Mouse (Mus musculus) adrenal gland, postnatal 36 days (tissue): ENCODE results near the gene Apoh. TPM values are rescaled to one million over a fixed set of nuclear protein-coding genes. Genes with fewer than 3 reads are reported as not detected.
A peak's percentile ranks its signal among the peaks of the same experiment; 100 is the strongest.

Source experiments
- DNase-seq, 2 experiments: peaks; one replicate each; pipeline ENCODE4 v3.0.0; 2021; ENCODE audit warnings: mixed read lengths in 1 of 2
- long read RNA-seq, 2 experiments: library from polyadenylated mRNA; stranded (forward); transcript quantifications; one replicate each; pipeline ENCODE4 v2.0.0; 2021; ENCODE audit warnings: borderline sequencing depth in 2 of 2
- total RNA-seq, 2 experiments: library from RNA; stranded (reverse); gene quantifications; 2 replicates each; pipeline ENCODE4 v1.2.3; 2021

Gene Apoh
- under 1 TPM in 1 of 2 experiments, not detected in 1; 0.86 TPM for total RNA-seq
- long read RNA-seq, experiment 1 = 0 reads
- long read RNA-seq, experiment 2, partial matches to known transcripts = 0 of 2 reads
- long read RNA-seq, experiment 2, other reads (novel, unspliced or antisense) = 0 of 2 reads

DNA sequence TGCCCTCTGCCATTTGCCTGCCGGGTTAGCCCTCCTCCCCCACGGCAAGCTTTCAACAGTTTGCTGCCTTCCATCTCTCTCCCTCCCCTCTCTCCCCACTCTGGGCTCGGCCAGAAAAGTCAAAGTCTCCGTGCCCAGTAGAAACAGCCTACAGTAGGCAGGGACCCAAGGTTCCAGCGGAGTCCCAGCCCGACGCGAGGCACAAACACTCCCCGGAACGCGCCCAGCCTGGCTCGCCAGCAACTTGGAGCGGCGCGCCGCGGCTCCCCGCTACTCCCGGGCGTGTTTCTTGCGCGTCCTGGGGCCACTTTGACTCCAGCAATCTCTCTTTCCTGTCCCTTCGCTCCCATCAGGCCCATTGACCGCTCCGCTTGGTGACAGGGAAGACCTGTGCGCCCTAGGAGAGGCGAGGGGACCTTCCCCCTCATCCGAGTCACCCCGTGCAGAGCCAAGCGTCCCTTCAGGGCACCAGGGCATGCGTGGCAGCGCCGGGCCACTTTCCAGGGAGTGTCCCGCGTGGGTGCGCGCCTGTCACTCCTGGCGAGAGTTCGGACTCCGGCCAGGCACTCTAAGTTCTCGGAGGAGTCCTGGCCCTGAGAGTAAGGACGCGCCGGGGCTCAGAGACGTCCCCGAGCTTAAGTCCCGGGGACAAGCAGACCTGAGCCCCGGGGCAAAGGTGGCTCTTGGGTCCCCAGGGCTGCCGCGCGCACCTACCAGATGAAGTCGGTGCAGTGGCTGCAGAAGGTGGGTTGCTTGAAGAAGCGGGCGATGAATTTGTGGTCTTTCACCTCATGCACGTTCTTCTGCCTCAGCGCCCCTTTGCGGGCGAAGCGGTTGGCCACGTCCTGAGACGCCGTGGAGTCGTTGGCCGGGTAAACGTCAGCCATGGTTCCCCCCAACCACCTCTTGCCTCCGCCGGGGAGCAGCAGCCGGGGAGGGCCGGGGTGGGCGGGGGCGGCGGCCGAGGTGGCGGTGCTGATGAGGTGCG is at the start of gene Apoh:
TSS of gene Apoh (plus strand) at position 574 of the 988 bp plus-strand sequence.
- DNase-seq = peak; percentile 59 to 63

DNA sequence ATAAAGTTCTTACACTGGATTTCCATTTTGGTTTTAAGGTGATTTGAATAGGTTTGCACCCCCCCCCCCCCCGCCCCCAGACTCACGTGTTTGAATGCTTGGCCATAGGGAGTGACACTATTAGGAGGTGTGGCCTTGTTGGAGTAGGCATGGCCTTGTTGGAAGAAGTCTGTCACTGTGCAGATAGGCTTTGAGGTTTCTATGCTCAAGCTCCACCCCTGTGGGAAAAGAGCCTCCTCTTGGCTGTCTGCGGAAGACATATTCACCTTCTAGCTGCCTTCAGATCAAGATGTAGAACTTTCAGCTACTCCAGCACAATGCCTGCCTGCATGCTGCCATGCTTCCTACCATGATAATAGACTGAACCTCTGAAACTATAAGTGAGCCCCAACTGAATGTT is 49.3 kb upstream of the Apoh start:
- DNase-seq = no peak

DNA sequence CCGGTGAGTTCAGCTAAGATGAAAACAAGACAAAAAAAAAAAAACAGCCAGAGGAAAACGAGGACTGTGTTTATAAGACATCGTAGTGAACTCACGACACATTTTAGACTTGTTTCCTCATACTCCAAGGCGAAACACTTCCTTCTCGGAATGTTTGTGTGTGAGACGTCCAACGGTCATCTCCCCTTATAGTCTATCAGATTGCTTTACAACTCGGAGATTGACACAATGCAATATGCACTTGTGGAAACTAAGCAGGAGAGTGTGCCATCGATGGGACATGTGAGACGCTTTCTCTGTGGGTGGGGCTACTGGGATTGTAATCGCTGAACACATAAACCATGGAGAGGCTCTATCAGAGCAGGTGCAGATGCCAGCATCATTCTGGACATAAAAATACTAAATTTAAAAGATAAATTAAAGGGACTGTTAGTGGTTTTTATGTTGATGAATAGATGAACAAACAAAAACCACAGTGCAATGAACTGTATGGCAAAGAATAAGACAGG is 48.8 kb upstream of the Apoh start:
- DNase-seq = no peak

DNA sequence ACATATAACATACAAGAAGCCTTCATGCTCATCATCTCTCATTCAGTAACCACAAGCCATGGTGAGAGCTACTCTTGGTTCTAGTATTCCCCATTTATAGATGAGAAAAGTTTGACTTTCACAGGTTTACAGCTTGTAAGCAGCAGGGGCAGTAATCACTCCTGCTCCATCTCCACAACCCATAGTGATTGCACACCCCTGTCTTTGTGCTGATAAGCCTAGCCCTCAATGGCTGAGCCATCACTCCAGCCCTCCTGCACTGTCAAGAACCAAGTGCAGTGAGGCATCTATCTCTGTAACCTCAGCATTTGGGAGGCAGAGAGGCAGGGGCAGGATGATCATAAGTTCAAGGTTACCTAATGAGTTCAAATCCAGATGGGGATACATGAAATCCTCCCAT is 47.8 kb upstream of the Apoh start:
- DNase-seq = no peak

DNA sequence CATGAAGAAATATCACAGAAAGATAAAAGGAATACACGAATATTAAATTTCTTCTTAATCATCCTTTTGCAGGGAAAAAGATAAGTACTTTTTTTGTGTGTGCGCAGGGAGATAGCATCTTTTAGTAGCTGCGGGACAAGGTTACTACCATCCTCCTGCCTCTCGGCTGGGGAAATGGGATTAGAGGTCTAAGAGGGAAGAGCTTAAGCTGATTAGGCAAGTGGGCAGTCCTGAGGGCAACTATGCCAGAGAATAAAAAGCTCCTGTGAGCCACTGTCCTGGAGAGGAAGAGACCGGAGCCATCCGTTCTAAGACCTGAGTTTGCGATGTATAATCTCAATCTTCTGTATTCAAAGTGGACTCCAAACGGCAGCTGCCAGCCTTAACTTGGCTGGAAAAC is 45.2 kb upstream of the Apoh start:
- no peak for DNase-seq

DNA sequence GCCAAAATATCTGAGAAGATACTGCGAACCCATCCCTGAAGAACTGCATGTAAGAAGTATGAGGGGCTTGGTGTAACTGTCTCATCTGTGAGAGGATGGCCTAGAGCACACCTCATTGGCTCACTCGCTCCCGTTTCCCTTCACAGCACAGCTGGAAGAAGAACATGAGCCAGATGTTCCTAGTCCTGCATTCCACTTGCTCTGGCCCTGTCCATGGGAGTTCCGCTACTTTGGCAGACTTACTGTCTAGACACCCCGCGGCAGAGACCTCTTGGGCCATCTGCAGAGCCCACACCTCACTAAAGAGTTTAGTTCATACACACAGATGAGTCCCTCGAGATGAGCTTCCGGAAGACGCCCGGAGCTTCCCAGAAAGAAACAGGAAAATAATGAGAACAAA is 43.2 kb upstream of the Apoh start:
- no peak for DNase-seq

DNA sequence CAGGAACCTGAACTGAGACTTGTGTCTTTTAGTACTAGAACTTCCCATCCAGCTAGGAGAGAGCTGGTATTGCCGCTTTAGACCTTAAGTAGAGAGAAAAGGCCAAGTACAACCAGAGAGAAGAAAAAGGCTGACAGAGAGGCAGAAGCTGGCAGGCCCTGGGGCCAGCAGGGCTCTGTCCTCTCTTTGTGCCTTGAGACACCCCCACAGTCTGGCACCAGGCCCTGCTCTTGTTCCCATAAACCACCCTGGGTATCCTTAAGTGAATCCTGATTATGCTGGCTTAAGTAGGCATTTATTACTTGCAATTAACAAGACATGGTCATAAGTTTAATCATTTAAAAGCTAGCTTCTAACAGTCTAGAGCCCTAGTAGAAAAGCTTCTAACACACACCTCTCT is 42.7 kb upstream of the Apoh start:
- DNase-seq = no peak

DNA sequence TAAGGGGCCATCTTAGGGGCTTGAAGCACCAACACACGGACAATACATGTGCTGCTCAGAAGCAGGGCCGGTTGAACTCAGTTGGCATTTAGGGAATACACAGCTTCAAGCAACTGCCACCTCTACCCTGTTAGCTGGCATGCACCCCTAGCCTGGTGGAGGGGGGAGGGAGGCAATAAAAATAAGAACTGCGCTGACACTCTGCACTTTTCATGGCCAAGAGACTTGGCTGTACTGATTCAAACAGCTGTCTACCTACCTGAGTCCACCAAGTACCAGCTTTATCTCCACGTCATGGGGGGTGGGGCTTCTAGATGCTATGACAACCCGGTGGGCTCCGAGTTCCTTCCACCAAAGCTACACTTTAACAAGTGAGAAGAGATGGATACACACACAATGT is 42.1 kb upstream of the Apoh start:
- DNase-seq = no peak

DNA sequence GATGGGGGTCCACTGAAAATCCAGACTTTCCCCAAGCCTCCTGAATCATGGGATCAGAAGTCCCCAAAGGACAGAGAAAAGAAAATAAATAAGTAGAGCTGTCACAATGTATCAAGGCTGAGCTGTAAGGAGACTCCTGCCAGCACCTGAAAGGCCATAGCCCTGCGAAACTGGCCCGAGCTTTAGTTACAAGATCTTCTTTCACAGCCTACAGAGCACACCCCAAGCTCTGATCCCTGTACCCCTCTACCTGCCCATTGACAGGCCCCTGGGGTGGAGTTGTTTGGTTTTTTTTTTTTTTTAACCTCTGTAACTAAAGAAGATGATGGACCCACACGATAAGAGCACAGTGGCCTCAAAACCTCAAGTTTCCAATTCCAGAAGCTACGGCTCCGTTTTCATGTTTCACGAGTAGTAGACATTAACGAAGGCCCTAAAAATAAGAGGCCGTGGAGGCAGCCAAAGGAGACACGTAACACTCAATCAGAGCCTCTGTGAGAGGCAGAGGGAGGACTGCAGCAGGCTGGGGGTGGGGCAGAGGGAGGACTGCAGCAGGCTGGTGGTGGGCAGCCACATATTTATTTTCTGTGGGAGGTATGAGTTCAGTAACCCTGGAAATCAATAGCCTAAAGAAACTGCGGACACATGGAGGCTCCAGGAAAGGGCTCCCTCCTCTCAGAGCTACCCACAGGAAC is 41.2 kb upstream of the Apoh start:
- DNase-seq = no peak

DNA sequence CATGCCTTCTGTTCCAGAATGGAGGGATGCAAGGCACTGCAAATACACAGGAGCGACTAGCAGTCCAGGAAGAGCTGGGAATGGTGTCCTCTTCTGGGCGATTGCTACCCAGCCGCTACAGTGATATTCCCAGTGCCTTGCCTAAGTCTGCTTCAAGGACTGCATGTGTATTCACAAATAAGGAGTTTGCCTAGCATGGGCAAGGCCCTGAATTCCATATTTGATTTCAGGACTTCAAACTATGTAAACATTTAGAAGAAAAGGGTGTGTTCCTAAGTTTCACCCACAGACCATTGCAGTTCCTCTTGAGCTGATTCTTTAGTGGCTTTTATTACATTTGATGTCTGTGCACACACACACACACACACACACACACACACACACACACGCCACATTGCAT is 39.4 kb upstream of the Apoh start:
- DNase-seq = no peak

DNA sequence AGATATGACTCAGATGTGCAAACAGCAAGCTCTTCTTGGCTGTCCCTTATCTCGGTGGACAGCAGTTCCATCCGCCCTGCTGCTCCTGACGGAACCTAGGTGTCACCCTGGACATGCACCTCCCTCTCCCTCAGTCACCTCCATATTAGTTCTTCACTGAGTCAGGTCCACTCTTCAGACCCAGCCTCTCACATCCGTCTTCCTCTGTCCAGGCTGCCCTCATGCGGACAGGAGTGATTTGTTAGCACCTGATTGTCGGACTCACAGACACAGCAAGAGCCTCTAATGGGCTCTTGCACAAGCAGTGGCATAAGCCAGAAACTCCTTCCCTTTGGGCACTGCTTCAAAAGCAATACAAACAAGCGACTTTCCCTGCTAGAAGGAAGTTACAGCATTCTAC is 35.9 kb upstream of the Apoh start:
- no peak for DNase-seq

DNA sequence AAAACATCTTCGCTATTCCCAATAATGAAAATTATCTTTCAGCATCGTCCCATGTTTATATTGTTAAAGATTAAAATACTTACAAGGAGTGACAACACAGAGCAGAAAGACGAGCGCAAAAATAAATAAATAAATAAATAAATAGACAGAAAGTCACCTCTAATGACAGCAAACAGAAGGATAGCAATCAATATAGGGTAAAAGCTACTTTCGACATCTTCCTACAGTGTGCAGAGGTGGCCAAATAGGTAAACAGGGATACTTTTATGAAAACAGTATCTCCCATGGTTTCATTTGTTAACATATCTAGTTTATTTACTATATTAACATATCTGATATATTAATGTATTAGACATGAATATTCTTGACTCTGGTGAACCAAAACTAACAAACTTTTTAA is 34.9 kb upstream of the Apoh start:
- DNase-seq = no peak

DNA sequence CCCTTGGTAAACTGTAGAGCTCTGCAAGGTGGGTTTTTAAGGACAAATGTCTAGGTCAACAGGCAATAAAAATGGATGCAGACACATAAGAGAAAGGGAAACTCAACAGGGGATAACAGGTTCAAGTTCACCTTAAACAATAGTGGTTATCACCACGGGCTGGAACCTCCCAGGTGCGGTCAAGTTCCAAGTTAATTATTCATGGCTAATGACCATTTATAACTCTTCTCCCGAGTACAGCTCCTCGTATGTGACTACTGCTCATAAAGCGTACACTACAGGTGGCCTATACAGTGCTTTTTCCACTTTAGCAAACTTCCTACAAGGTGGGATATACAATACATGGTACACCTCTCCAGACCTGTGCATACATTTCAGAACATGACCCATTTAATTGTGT is 33.4 kb upstream of the Apoh start:
- no peak for DNase-seq

DNA sequence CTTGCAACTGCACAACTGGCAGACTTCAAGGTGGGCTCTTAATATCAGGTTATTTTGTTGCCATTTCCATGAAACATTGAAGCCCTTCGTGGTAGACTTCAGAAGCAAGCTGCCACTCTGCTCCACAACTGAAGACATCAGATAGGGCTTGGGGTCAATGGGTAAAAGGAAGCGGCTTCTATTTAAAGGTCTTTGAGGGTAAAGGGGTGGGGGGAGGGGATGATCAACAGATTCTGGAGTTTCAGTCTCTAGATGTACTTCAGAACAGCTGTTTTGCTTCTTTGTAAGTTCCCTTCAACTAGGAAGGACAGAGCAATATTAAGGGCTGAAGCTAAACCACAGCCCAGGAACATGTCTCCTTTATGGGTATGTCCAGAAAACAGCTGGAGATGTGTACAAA is 31.2 kb upstream of the Apoh start:
- DNase-seq = no peak

DNA sequence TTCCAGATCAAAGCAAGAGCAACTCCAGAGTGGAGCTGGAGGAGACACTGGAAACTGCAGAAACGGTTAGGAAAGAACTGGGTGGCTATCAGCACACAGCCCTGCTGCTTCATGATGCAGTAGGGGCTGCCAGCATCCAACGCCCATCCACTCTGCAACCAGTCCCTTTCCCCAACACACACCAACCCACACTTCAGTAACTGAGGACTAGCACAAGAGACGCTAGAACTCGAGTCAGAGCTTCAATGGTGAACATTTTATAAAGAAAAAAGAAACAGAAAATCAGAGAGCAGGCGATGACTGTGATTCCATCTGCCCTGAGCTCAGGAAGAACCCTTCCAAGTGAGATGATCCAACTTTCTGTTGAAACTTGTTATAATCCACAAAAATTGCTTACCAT is 30.6 kb upstream of the Apoh start:
- DNase-seq = no peak

DNA sequence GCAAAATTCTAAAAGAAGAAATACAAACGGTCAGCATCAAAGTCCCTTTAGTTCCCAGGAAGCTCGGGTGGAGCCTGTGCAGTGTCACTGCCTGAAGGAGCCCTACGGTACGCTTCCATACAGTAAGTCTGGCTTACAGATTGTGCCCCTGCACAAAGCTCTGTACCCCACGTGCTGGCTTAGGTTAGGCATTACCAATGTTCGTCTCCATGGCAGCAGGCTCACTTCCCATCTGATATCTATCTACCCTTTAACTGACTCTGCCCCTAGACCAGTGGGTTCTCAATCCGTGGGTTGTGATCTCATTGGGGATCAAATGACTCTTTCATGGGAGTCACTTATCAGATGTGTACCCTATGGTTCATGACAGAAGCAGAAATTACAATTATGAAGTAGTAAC is 27.4 kb upstream of the Apoh start:
- DNase-seq = no peak

DNA sequence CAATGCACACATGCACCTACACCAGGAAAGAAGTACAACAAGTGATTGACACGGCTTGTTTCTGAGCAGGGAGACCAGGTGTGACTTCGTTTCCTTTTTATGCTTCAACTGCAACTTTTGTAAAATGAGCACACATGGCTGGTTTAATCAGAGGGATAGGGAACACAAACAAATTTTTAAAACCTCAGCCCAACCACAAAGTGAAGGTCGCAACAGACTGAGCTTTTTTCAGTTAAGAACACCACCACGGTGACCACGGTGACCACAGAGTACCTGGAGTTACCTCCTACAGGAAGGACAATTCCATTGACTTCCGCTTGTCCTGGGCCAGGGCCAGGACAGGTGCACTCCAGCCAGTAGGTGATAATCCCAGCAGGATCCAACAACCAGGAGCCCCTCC is 25.3 kb upstream of the Apoh start:
- DNase-seq = no peak

DNA sequence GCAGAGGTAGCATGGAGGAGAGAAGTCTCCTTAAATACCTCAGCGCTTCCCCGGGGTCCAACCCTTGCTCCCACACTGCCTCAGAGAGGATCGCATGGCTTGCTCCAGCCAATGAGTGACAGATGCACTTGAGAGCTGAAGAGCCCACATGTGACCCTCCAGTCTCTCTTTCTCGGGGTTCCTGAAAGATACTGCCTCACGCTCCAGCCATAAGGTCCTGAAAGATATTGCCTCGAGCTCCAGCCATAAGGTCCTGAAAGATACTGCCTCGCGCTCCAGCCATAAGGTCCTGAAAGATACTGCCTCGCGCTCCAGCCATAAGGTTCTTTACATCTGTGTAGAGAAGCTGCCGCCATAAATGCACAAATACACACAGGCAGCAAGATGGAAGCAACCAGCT is 24.0 kb upstream of the Apoh start:
- DNase-seq = no peak

DNA sequence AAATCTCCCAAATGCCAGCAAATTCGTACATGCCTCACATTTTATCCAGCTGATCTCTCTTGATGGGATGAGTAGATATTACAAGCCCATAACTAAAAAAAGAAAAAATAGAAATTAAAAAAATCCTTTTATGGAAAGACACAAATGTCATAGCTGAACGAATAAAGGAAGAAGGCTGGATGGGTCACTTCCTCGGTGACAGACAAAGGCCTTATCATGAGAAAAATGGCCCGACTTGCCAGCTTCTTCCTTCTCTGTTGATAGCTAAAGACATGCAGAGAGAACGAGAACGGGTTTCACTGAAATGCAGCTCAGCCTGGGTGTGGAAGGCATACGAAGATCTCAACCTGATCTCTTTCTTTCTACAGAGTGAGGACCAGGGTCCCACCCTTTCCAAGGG is 22.6 kb upstream of the Apoh start:
- DNase-seq = no peak

DNA sequence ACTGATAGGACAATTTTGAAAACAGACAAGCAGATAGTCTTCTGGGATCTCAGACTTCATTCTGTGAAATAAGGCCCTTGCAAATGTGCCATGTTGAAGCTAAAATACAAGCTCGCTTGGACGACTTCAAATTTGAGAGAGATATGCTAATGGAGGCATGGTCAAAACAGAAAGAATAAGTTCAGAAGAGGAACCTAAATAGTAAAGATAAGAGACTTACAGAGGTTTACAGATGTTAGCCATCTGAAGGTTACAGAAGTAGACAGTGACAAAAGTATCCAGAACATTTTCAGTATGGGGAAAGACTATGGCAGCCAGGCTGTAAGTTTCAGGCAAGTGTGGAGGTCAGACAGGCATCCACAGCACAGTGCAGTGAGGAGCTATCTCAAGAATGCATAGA is 21.0 kb upstream of the Apoh start:
- DNase-seq = no peak

DNA sequence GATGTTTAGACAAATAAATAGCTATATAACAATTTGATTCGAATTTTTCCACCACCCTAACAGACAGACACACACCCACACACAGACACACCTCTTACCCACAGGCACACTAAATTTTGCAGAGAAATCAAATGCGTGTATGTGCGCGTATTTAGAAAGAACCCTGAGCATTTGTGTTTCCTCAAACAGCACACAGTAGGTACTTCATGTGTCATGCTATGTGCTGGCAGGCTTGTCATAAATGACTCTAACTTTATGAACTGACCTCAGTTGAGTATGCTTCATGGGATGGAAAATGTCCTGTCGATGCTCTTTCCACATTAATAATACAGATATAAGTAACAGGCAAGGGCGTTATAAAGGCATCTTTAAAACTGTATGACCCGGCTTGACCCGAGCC is 17.2 kb upstream of the Apoh start:
- no peak for DNase-seq

DNA sequence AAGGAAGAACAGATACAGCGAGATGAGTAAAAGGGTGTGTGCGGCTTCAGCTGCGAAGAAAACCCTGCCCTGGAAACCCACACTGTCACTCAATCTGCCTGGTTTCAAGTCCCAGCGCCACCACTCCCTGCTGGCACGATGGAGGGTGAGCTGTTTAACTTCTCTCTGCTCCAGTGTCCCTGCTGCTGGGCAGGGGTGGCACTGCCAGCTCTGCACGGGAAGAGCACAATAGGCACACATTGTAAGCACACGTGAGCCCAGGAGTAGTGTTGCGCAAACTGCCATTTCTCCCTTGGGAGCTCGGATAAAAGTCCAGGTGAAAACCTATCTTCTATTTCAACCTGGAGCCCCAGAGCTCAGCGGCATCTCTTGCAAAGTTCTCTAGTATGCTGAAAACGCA is 12.3 kb upstream of the Apoh start:
- DNase-seq = no peak

DNA sequence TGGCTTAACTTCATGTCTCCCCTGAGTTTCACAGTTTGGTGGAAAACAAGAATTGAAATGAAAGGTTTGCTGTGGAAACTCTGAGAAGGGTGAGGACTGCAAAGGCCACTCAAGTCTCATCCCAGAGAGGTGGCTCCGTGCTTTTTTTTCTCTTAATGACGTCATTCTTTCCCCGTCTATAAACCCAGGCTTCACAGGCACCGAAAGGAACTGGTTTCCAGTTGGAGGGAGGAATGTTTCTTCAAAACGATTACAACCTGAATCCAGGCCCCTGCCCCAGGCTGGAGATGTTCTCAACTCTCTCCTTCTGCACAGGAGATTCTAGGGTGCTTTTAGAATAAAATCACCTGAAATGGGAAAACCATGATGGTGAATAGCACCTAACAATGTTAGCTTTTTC is 10.1 kb upstream of the Apoh start:
- DNase-seq = no peak
